Mouse (Mus musculus) testis, adult 2 months (tissue): ENCODE measurements at regions not wholly inside any gene's neighbourhood (a gene's known extent, or its start where the extent isn't known, plus 50 kb on each side); places are given as distances from the start of the nearest gene placed in this dataset.

Experiments
- CTCF ChIP-seq: fragments of 200-500 bp; IDR thresholded peaks from 2 replicates; pipeline ENCODE4 v1.5.1; 2012; ENCODE audit warnings: low read depth, mild to moderate bottlenecking, inconsistent platforms, low read length, moderate library complexity; ENCODE audit not compliant: control insufficient read depth, insufficient read depth, insufficient replicate concordance
- POLR2A ChIP-seq: fragments of 200-500 bp; IDR thresholded peaks from 2 replicates; pipeline ENCODE4 v1.6.1; 2012; ENCODE audit warnings: low read depth, mild to moderate bottlenecking, inconsistent platforms, low read length, moderate library complexity; ENCODE audit not compliant: control insufficient read depth

DNA sequence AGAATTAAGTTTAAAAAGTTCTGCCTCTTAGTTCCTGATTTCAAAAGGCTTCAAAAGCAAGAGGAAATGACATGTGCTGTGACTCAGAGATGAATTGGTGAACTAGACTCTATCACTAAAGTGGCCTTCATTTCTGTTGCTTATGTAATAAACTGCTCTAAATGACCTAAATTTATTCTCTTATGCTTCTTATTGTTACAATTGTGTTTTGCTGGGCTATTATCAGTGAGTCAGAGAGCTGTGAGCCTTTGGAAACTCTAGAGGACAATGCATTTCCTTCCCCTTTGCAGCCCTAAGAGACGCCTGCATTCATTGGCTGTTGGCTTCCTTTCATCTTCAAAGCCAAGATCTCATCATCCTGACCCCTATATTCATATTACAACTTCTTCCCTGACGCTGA lies 501.5 kb upstream of the Cited2 start:
- TF ChIP-seq POLR2A (no peak), CTCF (no peak)
